Mouse (Mus musculus): ENCODE measurements at regions not wholly inside any gene's neighbourhood (a gene's known extent, or its start where the extent isn't known, plus 50 kb on each side); places are given as distances from the start of the nearest gene placed in this dataset.
A peak's percentile ranks its signal among the peaks of the same experiment; 100 is the strongest.

DNA sequence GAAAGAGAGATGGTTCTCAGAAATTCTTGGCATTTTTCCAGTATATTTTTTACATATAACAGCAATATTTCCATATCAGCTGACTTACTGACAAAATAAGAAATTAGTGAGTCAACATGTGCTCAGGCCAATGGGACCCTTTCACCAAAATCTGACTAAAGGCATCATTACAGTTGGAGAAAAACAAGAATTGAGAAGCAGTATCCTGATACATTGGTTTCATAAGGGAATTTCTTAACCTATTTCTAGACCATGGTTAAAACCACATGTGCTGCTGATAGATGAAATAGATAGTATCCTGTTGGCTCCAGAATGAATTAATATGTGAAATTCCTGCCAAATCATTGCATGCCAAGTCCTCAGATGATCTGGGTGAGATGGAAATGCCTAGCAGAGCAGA lies 114.1 kb upstream of the 9330182O14Rik start:
- H3K27me3 ChIP-seq (ENCODE audit: insufficient read depth, low read length): no peaks in the 10 kb centered on the region
- no peaks in the 10 kb centered on the region for H3K9me3 ChIP-seq (ENCODE audit: low read length)
- H3K9ac ChIP-seq (replicated peaks; ENCODE audit: low read length): no peak overlapping the region
- no peaks in the 10 kb centered on the region for H3K36me3 ChIP-seq (ENCODE audit: insufficient read depth, low read length)
- peaks cover 13% of the 10 kb centered on the region for H3K4me1 ChIP-seq (ENCODE audit: insufficient read depth, low read length)
- no peak overlapping the region for H3K4me2 ChIP-seq (replicated peaks; ENCODE audit: low read depth, low read length)
- no peak for ATAC-seq (ENCODE audit: low FRiP score, low TSS enrichment)
- no peak overlapping the region for H3K4me3 ChIP-seq (ENCODE audit: low read length)
- H3K27ac ChIP-seq (ENCODE audit: low read length): no peak overlapping the region

DNA sequence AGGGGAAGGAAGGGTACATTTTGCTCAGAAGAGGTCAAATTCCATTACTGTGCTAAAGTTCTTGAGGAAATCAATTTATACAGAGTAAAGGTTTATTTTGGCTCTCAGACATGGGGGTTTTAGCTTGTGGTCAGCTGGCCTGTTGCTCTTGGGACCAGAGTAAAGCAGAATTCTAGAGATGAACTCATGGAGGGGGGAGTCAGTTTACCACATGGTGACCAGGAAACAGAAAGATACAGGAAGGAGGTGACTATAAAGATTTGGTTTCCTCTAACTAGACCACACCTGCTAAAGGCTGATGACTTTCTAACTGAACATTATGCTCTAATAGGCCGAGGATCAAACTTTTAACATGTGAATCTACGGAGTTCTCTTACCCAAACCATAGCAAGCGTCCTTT lies 113.5 kb upstream of the 9330182O14Rik start:
- no peak overlapping the region for H3K9ac ChIP-seq (replicated peaks; ENCODE audit: low read length)
- WGBS: 88% methylated on average over 3 of the region's 3 CpGs
- ATAC-seq (ENCODE audit: low FRiP score, low TSS enrichment): no peak
- H3K4me3 ChIP-seq (ENCODE audit: low read length): no peak overlapping the region
- H3K9me3 ChIP-seq (ENCODE audit: low read length): no peaks in the 10 kb centered on the region
- H3K4me2 ChIP-seq (replicated peaks; ENCODE audit: low read depth, low read length): no peak overlapping the region
- H3K27ac ChIP-seq (ENCODE audit: low read length): no peak overlapping the region
- peaks cover 13% of the 10 kb centered on the region for H3K4me1 ChIP-seq (ENCODE audit: insufficient read depth, low read length)
- no peaks in the 10 kb centered on the region for H3K27me3 ChIP-seq (ENCODE audit: insufficient read depth, low read length)
- no peaks in the 10 kb centered on the region for H3K36me3 ChIP-seq (ENCODE audit: insufficient read depth, low read length)

DNA sequence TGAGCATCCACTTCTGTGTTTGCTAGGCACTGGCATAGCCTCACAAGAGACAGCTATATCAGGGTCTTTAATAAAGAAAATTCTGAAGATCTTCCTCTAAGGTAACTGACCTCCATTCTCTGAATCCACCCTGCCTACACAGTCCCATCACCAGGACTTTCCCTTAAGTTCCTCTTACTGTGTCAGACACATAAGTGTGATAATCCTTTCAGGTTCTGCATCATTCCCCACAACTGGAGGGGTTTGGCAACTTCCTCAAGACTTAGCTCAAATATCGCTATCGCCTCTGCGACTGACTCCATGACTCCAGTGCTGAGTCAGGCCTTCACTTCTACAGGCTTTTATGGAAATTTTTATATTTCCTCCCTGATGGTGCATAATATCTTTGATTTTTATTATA lies 111.0 kb upstream of the 9330182O14Rik start:
- H3K27ac ChIP-seq (ENCODE audit: low read length): no peak overlapping the region
- no peak for ATAC-seq (ENCODE audit: low FRiP score, low TSS enrichment)

DNA sequence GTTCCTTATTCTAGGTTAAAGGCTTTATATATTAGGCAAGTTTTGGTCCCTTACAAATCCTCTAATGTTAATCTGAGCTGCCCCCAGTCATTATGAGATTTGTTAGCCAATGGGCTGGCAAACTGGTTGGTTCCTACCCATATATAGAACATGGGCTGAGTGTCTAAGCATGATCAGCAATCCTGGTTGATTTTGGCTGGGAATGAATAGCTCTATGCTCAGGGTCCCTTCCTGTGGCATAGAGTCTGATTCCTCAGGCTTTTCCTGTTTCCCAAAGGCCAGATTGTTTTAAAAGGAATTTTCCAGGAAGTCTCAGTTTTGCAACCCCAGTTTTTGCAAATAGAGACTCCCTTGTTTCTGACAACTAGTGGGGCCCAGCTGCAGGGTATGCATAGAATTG lies 102.1 kb upstream of the 9330182O14Rik start:
- H3K36me3 ChIP-seq (ENCODE audit: insufficient read depth, low read length): no peaks in the 10 kb centered on the region

More for the DNA sequence above, 111.0 kb upstream of the 9330182O14Rik start:
- 96% methylated on average over 3 of the region's 3 CpGs for WGBS
- Histone ChIP-seq H3K9me3 (ENCODE audit: low read length) (no peaks in the 10 kb centered on the region), H3K9ac (replicated peaks; ENCODE audit: low read length) (no peak overlapping the region), H3K4me3 (ENCODE audit: low read length) (no peak overlapping the region), H3K4me1 (ENCODE audit: insufficient read depth, low read length) (peaks cover 9% of the 10 kb centered on the region), H3K4me2 (replicated peaks; ENCODE audit: low read depth, low read length) (no peak overlapping the region), H3K36me3 (ENCODE audit: insufficient read depth, low read length) (no peaks in the 10 kb centered on the region), H3K27me3 (ENCODE audit: insufficient read depth, low read length) (no peaks in the 10 kb centered on the region)

DNA sequence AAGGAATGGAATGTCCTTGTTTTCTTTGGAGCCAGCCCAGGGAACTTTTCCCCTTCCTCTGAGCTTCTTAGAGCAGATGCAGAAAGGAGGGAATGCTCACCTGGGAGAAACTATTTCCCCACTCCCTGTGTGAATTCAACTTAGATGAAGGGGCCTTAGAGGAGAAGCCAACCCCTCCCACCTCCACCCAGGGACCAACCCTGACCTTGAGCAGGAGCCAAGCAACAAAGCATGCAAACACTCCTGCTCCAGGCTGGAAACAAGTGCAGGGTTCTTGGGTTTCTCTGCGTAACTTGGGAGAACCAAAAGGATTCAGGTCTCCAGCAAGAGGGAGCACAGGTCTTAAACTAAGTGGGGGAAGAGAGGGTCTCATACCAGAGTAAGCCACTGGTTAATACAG lies 98.0 kb upstream of the 9330182O14Rik start:
- no peak overlapping the region for H3K4me2 ChIP-seq (replicated peaks; ENCODE audit: low read depth, low read length)
- no peak for ATAC-seq (ENCODE audit: low FRiP score, low TSS enrichment)
- no peak overlapping the region for H3K27ac ChIP-seq (ENCODE audit: low read length)
- no peaks in the 10 kb centered on the region for H3K36me3 ChIP-seq (ENCODE audit: insufficient read depth, low read length)
- no peaks in the 10 kb centered on the region for H3K9me3 ChIP-seq (ENCODE audit: low read length)
- H3K9ac ChIP-seq (replicated peaks; ENCODE audit: low read length): no peak overlapping the region
- no peaks in the 10 kb centered on the region for H3K4me1 ChIP-seq (ENCODE audit: insufficient read depth, low read length)
- H3K4me3 ChIP-seq (ENCODE audit: low read length): no peak overlapping the region
- no peaks in the 10 kb centered on the region for H3K27me3 ChIP-seq (ENCODE audit: insufficient read depth, low read length)
- 70% methylated on average over 1 of the region's 1 CpGs for WGBS

More for the DNA sequence above, 102.1 kb upstream of the 9330182O14Rik start:
- H3K4me2 ChIP-seq (replicated peaks; ENCODE audit: low read depth, low read length): no peak overlapping the region
- ATAC-seq (ENCODE audit: low FRiP score, low TSS enrichment): no peak
- no peak overlapping the region for H3K9ac ChIP-seq (replicated peaks; ENCODE audit: low read length)
- H3K9me3 ChIP-seq (ENCODE audit: low read length): no peaks in the 10 kb centered on the region
- no peak overlapping the region for H3K4me3 ChIP-seq (ENCODE audit: low read length)
- H3K27ac ChIP-seq (ENCODE audit: low read length): no peak overlapping the region
- no peaks in the 10 kb centered on the region for H3K4me1 ChIP-seq (ENCODE audit: insufficient read depth, low read length)
- no peaks in the 10 kb centered on the region for H3K27me3 ChIP-seq (ENCODE audit: insufficient read depth, low read length)

DNA sequence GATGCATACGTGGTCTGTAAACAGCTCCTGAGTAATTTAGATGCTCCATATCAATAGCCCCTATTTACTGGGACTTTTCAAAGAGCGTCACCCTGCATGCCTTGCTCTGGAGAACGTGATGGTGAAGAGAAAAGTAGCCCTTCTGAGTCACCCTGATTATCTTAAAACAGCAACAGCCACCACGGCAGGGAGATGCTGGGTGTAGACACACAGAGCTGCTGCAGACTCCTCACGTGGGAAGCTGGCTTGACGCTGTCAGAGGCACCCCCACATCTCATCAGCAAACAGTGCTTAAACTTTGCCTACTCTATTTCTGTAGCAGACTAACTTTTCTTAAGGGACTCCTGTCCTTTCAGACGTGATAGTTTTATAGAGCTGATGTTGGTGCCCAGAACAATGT lies 96.9 kb upstream of the 9330182O14Rik start:
- 52% methylated on average over 7 of the region's 7 CpGs for WGBS
- no peak overlapping the region for H3K27ac ChIP-seq (ENCODE audit: low read length)
- no peaks in the 10 kb centered on the region for H3K27me3 ChIP-seq (ENCODE audit: insufficient read depth, low read length)
- no peak overlapping the region for H3K4me2 ChIP-seq (replicated peaks; ENCODE audit: low read depth, low read length)
- no peak for ATAC-seq (ENCODE audit: low FRiP score, low TSS enrichment)
- no peak overlapping the region for H3K4me3 ChIP-seq (ENCODE audit: low read length)
- H3K36me3 ChIP-seq (ENCODE audit: insufficient read depth, low read length): no peaks in the 10 kb centered on the region
- no peaks in the 10 kb centered on the region for H3K9me3 ChIP-seq (ENCODE audit: low read length)
- H3K9ac ChIP-seq (replicated peaks; ENCODE audit: low read length): no peak overlapping the region
- no peaks in the 10 kb centered on the region for H3K4me1 ChIP-seq (ENCODE audit: insufficient read depth, low read length)

DNA sequence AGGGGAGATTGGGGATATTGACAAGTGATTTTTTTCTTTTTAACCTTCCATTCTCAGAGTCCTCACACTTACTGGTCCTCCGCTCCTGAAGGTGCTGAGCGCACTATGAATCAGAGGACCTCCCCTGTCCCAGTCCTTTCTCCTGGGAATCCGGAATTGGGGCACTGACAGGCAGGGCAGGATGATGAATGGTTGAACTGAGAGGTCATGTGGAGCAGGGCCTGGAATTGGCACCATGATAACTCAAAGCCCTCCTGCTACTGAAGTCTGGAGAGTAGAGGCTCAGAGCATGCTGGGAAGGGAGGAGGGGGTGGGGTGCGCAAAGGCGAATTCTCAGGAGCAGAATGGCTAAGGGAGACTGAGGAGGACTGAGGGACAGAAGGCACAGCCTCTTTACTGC lies 87.9 kb upstream of the 9330182O14Rik start:
- Histone ChIP-seq H3K36me3 (ENCODE audit: insufficient read depth, low read length) (no peaks in the 10 kb centered on the region), H3K9ac (replicated peaks; ENCODE audit: low read length) (no peak overlapping the region), H3K9me3 (ENCODE audit: low read length) (no peaks in the 10 kb centered on the region), H3K27me3 (ENCODE audit: insufficient read depth, low read length) (no peaks in the 10 kb centered on the region), H3K4me2 (replicated peaks; ENCODE audit: low read depth, low read length) (no peak overlapping the region), H3K27ac (ENCODE audit: low read length) (no peak overlapping the region), H3K4me3 (ENCODE audit: low read length) (no peak overlapping the region), H3K4me1 (ENCODE audit: insufficient read depth, low read length) (no peaks in the 10 kb centered on the region)
- ATAC-seq (ENCODE audit: low FRiP score, low TSS enrichment): no peak
- WGBS: 53% methylated on average over 5 of the region's 5 CpGs

DNA sequence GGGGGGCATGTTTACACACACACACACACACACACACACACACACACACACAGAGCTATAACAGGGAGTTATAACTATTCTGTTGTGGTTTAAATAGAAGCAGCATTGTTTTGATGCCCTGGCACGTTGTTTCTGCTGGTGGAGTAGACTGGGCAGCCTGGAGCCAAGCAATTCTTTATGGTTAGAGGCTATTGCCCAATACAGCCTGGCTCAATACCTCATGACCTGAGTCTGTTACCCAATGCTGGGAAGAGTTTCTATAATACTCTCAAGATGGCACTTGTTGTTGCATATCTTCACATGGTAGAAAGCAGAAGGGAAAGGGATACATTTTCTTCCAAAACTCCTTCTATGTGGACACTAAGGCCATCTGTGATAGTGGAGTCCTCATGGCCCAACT lies 87.1 kb upstream of the 9330182O14Rik start:
- H3K9ac ChIP-seq (replicated peaks; ENCODE audit: low read length): no peak overlapping the region
- no peak overlapping the region for H3K27ac ChIP-seq (ENCODE audit: low read length)
- no peak for ATAC-seq (ENCODE audit: low FRiP score, low TSS enrichment)
- no peaks in the 10 kb centered on the region for H3K9me3 ChIP-seq (ENCODE audit: low read length)
- WGBS: 71% methylated on average over 1 of the region's 1 CpGs
- H3K4me3 ChIP-seq (ENCODE audit: low read length): no peak overlapping the region
- no peaks in the 10 kb centered on the region for H3K27me3 ChIP-seq (ENCODE audit: insufficient read depth, low read length)
- no peaks in the 10 kb centered on the region for H3K4me1 ChIP-seq (ENCODE audit: insufficient read depth, low read length)
- no peak overlapping the region for H3K4me2 ChIP-seq (replicated peaks; ENCODE audit: low read depth, low read length)
- no peaks in the 10 kb centered on the region for H3K36me3 ChIP-seq (ENCODE audit: insufficient read depth, low read length)

DNA sequence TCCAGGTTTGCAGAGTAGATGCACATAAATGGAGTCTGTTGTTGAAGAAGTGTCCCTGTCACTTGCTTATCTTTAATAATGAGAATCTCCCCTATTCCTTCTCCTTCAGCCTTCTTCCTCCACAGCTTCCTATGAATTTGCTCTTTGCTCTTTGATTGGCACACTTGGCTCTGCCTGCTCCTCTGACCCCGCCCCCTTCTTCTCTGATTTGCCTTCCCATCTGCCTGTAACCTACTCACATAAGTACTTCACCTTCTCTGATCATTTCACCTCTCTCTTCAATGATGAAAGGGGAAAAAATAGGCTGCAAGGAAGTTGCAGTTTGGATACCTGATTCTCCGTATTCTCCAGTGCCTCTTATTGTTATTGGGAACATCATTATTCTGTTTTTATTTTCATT lies 66.1 kb upstream of the 9330182O14Rik start:
- Histone ChIP-seq H3K4me1 (ENCODE audit: insufficient read depth, low read length) (no peaks in the 10 kb centered on the region), H3K27me3 (ENCODE audit: insufficient read depth, low read length) (no peaks in the 10 kb centered on the region), H3K4me2 (replicated peaks; ENCODE audit: low read depth, low read length) (no peak overlapping the region), H3K9me3 (ENCODE audit: low read length) (no peaks in the 10 kb centered on the region), H3K27ac (ENCODE audit: low read length) (no peak overlapping the region), H3K9ac (replicated peaks; ENCODE audit: low read length) (no peak overlapping the region), H3K4me3 (ENCODE audit: low read length) (no peak overlapping the region), H3K36me3 (ENCODE audit: insufficient read depth, low read length) (no peaks in the 10 kb centered on the region)
- ATAC-seq (ENCODE audit: low FRiP score, low TSS enrichment): no peak
- WGBS: 85% methylated on average over 2 of the region's 2 CpGs

DNA sequence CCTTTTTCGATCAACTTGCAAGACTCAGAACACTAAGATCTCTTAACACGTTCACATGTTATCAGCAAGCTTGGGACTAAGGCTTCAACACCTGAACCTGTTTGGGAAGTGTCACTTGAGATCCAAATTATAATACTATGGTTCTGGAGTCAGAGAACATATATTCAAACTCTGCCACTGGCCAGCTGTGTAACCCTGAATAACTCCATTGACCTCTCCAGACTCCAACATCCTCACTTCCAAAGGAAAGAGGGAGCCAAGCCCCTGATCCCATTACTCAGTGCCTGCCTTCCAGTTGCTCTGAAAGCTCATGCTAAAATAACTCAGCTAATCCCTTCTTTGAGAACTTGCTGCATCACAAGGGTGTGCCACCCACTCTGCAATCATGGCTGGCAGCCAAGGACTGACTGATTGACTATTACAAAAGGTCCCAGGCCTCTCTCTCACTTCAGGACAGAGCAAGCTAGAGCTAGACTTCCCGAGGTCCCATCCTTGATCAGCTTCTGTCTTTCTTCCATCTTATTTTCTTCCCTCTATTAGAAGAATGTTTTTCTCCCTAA lies 58.8 kb upstream of the 9330182O14Rik start:
- Histone ChIP-seq H3K4me1 (ENCODE audit: insufficient read depth, low read length) (0 out of 2 replicates have a peak, but pooled peaks cover 4% of the 10 kb centered on the region), H3K4me2 (replicated peaks; ENCODE audit: low read depth, low read length) (no peak overlapping the region), H3K9me3 (ENCODE audit: low read length) (no peaks in the 10 kb centered on the region), H3K27ac (ENCODE audit: low read length) (0 out of 2 replicates have a peak overlapping the region, but pooled peaks have one; percentile 24), H3K4me3 (ENCODE audit: low read length) (no peak overlapping the region), H3K9ac (replicated peaks; ENCODE audit: low read length) (no peak overlapping the region), H3K27me3 (ENCODE audit: insufficient read depth, low read length) (no peaks in the 10 kb centered on the region), H3K36me3 (ENCODE audit: insufficient read depth, low read length) (no peaks in the 10 kb centered on the region)
- 58% methylated on average over 3 of the region's 3 CpGs for WGBS
- peak; percentile 35; the same call in 1 of the 2 replicates for ATAC-seq (ENCODE audit: low FRiP score, low TSS enrichment)
